Mouse (Mus musculus) NIH3T3 (cell line): ENCODE measurements around the gene Bhmt.
"Not testable (repeated sequence)": the region's sequence is repeated elsewhere in the genome, so short reads cannot be mapped to it uniquely, and the experiment has no call there.

Experiments
- DNase-seq: peaks from one replicate; pipeline ENCODE4 v3.0.0-alpha.2; 2012; ENCODE audit warnings: low read depth

Gene Bhmt

DNA sequence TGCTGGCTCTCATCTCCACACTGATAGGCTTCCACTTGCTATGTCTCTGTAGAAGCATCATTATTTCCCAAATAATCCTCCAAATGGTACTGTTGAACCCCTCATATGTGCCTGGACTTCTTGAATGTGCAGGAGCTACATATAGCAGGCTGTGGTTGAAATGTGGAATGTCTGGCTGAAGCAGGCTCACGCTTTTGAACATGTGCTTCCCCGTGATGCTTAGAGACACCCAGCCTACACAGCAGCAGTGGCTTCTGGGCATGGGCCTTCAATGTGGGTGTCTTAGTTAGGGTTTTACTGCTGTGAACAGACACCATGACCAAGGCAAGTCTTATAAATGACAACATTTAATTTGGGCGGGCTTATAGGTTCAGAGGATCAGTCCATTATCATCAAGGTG lies 30.1 kb downstream of the Bhmt start:
- no peak for DNase-seq

DNA sequence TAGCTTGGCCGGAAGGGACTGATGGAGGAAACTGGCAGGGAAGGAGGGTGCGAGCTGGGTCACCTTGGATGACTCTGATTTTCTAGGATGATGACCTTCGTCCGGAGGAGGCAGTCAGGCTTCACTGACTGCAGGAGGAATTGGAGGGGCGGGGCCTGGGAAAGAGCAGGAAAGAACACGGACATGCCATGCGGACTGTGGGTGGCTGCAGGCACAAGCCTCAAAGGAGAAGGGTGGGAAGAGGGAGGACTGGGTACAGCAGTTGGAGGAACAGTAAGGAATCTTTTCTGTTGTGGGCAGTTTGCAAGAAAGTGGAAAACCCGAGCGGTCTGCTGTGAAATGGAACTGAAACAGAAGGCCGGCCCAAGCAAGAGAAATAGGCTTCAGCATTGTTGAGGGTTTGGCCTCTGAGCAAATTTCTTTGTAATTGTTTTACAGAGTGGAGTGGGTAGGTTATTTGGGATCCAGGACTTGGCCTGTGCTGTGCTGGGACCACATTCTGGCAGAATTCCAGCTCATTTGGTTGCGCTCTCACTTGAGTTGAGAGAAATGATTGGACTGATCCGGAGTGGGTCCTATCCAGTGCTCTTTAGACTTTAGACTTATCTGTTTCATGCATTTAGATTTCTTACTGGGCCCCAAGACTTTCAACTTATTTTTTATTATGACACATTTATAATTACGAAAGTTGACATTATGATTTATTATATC lies 30.7 kb downstream of the Bhmt start:
- DNase-seq: no peak

DNA sequence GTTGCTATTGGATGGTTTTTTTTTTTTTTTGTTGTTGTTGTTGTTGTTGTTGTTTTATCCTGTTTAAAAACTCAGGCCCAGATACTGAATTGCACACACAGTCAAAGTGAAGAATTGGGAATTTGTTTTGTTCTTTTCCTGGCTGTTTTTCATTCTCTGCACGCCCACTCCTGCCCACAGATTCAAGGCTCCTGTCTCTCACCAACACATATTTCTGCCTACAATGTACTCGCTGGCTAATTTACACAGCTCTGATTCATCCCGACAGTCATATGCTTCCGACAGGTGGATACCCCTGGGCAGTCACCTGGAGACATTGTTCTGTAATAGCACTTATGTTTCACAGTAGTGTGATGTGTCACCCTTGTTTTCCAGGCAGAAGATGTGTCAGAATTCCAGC lies 33.1 kb downstream of the Bhmt start:
- no peak for DNase-seq

DNA sequence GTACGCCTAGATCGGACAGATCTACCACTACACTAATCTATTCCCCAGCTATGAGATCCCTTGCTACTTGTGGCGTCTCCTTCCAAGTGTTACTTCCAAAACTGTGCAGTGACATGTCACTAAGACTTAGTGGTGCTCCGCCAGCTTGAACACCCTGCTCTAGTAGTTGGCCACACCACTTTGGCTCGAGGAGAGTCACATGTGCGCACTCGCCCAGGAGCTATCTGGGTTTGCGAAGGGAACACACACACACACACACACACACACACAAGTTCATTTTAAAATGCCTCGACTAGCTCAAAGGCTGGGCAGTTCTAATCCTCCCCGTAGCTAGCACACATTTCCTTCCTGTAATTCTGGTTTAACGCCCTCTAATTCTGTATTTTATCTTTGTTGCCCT lies 36.2 kb downstream of the Bhmt start:
- DNase-seq: no peak

DNA sequence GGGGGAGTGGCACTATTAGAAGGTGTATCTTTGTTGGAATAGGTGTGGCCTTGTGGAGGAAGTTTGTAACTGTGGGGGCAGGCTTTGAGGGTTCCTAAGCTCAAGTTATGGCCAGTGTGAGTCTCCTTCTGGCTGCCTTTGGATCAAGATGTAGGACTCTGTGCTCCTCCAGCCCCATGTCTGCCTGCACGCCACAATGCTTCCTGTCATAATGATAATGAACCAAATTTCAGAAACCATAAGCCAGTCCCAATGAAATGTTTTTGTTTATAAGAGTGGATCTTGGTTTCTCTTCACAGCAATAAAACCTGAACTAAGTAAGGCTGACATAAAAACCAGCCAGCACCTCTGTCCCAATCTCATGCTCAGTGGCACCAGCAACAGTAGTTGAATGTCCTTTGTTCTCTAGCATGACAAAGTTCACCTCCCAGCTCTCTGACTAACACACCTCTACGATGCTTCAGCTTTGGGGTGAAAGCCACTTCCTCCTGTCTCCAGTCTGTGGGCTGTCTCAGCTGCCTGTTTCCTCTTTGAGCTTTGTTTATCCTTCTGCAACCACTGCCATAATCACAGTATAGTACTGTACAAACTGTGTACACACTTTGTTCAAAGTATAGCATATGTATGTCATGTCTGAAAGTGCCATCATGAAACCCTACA lies 44.6 kb downstream of the Bhmt start:
- DNase-seq: no peak

DNA sequence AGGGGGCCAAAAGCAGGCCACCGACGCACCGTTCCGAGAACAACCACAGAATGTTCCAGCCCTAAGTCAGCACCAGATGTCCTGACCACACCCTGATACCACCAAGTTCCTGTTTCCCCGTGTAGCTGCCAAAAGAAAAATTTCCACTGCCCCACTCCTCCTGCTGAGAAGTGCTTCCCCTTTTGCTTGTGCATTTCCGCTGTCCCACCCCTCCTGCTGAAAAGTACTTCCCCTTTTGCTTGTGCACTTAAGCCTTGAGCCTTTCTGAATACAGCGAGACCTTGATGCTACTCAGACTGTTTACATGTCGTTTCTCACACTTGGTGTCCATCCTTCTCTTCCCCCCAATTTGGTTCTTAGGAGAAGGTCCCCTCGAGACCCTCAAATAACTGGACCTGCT lies 55.2 kb downstream of the Bhmt start:
- DNase-seq: not testable (repeated sequence)

DNA sequence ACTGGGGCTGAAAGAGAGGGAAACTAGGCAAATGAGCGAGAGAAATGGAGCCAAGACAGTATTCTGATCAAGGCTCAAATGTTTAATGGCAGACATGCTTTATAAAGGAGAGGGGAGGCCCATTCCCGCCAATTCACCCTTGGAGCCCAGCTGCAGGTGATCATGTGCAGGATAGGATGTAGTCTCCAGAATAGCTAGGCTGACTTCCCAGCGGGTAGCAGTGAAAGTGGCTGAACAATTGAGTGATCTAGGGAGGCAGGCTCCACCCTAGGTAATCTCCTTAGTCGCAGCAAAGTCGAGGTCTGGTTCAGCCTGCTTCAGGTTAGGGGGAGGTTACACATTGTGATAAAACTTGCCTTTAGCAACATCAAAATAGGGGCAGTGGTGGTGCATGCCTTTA lies 57.3 kb downstream of the Bhmt start:
- DNase-seq: no peak

DNA sequence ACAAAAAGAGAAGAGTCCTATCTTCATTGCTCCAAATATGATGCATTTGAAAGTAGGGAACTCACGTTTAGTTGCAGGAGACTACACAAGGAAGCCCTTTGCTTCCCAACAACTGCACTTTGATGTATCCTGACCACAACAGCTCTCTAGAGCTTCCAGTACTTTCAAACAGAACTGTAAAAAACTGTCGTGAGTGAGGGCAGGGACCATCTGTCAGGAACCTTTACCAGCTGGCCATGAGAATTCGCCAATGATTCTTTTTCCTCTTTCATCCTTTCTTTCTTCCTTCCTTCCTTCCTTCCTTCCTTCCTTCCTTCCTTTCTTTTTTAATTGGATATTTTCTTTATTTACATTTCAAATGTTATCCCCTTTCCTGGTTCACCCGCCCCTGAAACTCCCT lies 68.1 kb downstream of the Bhmt start:
- DNase-seq: no peak
